Mouse (Mus musculus) heart, postnatal 0 days (tissue): Measurements from ENCODE around the gene Lhx9. TPM values are rescaled to one million over a fixed set of nuclear protein-coding genes. Genes with fewer than 3 reads are reported as not detected.

Experiments used
- ATAC-seq: fragments of 200-750 bp; cut with Nextera tagmentation; 2 replicates; pipeline ENCODE4 v1.8.0; 2017; ENCODE audit warnings: low read depth, moderate number of reproducible peaks, moderate library complexity; ENCODE audit not compliant: insufficient read depth
- DNase-seq: peaks from one replicate; pipeline ENCODE4 v3.0.0-alpha.2; 2016; ENCODE audit warnings: low spot score
- H3K27ac ChIP-seq: fragments of 300-500 bp; sonication (generic); 2 replicates; pipeline ENCODE4 v1.5.1; 2014; ENCODE audit warnings: low read depth, mild to moderate bottlenecking
- H3K27me3 ChIP-seq: fragments of 300-500 bp; sonication (generic); 2 replicates; pipeline ENCODE4 v1.6.1; 2014; ENCODE audit warnings: low read length, mixed read lengths; ENCODE audit not compliant: control insufficient read depth, insufficient read depth
- H3K36me3 ChIP-seq: fragments of 300-500 bp; sonication (generic); replicated peaks from 2 replicates; pipeline ENCODE4 v1.6.1; 2014; ENCODE audit warnings: low read length, mixed read lengths; ENCODE audit not compliant: control insufficient read depth, insufficient read depth
- H3K4me1 ChIP-seq: fragments of 300-500 bp; sonication (generic); 2 replicates; pipeline ENCODE4 v1.6.1; 2014; ENCODE audit warnings: antibody characterized with exemption; ENCODE audit not compliant: control insufficient read depth, insufficient read depth
- H3K4me2 ChIP-seq: fragments of 300-500 bp; sonication (generic); 2 replicates; pipeline ENCODE4 v1.6.1; 2014; ENCODE audit warnings: low read depth, mild to moderate bottlenecking, low read length, moderate library complexity
- H3K4me3 ChIP-seq: fragments of 300-500 bp; sonication (generic); 2 replicates; pipeline ENCODE4 v1.5.1; 2014; ENCODE audit warnings: low read depth, low read length
- H3K9ac ChIP-seq: fragments of 300-500 bp; sonication (generic); replicated peaks from 2 replicates; pipeline ENCODE4 v1.6.1; 2014; ENCODE audit warnings: low read depth, low read length, mixed read lengths
- H3K9me3 ChIP-seq: fragments of 300-500 bp; sonication (generic); replicated peaks from 2 replicates; pipeline ENCODE4 v1.6.1; 2016; ENCODE audit warnings: low read length; ENCODE audit not compliant: control insufficient read depth
- CTCF ChIP-seq: IDR thresholded peaks from 2 replicates; pipeline ENCODE4 v1.5.1; 2016; ENCODE audit warnings: antibody characterized with exemption, control low read depth, low read depth
- EP300 ChIP-seq: IDR thresholded peaks from 2 replicates; pipeline ENCODE4 v1.6.1; 2016; ENCODE audit warnings: antibody characterized with exemption, low read depth
- WGBS: fragments of 180-500 bp; shearing (Covaris S2); extraction: QIAGEN DNeasy Blood & Tissue Kit; methylation state at CpG from one replicate; pipeline ENCODE4 v1.1.7; 2014; 5-methylcytosine and 5-hydroxymethylcytosine counted together
- polyA plus RNA-seq: library from polyadenylated mRNA; unstranded; fragments of >200 nt; fragmentation: Nextera tagmentation; extraction: Ambion mirVana; gene quantifications from 2 replicates; pipeline ENCODE4 v1.2.1, GENCODE M21; 2015
- total RNA-seq: library from RNA; depleted of rRNA; stranded (reverse); fragments of >200 nt; gene quantifications from 2 replicates; pipeline ENCODE4 v1.2.3, GENCODE M21; 2014; ENCODE audit warnings: low replicate concordance

Lhx9 gene
- total and polyA plus RNA-seq, 2 experiments from 2014 or later: 0.05 TPM; not detected in 1

DNA sequence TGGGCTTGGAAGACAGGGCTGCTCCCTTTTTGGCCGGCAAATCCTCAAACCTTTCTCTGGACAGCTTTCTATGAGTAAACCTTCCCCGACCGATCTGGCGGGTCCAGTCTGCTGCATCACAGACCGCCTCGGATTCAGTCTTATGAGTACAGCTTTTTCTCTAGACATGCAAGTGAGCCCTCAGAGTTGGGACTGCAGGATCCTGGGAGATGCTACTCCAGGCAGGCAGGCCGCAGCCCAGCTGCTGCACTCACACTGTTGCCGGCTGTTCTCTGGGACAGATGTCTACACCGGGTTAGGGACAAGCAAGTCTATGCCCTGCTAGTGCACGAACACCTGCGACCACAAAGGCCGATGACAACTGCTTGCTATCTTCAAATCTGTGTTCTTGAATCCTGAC is 2.2 kb downstream of the Lhx9 start:
- no peak overlapping the region for H3K4me3 ChIP-seq
- H3K36me3 ChIP-seq: no peaks in the 10 kb centered on the region
- no peaks in the 10 kb centered on the region for H3K9me3 ChIP-seq
- H3K27me3 ChIP-seq: peaks cover 80% of the 10 kb centered on the region
- H3K27ac ChIP-seq: no peak overlapping the region
- WGBS: 21% methylated on average over 12 of the region's 12 CpGs
- ATAC-seq (no peak), DNase-seq (no peak)
- H3K4me1 ChIP-seq: no peaks in the 10 kb centered on the region
- no peak overlapping the region for H3K4me2 ChIP-seq
- H3K9ac ChIP-seq: no peak overlapping the region
- TF ChIP-seq CTCF (no peak), EP300 (no peak)

DNA sequence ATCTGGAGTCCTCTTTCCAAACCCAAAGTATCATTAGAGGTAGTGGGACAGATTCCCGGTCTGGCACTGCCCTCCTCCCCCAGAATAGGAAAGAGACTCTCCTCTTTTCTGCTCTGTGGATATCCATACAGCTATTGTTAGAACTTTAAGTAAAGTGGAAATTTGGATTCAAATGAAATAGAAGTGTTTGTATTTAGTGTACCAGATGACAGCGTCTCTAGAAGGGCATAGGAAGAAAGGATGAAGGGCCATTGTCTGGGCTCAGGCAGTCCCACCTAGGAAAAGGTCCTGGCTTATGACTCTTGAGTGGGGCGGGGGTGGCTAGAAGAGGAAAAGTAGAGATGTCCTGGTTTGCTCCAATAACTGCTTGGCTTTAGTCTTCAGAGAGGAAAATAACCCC is 2.9 kb downstream of the Lhx9 start:
- WGBS: 22% methylated on average over 3 of the region's 3 CpGs
- no peaks in the 10 kb centered on the region for H3K4me1 ChIP-seq
- no peaks in the 10 kb centered on the region for H3K36me3 ChIP-seq
- no peak overlapping the region for H3K4me2 ChIP-seq
- no peak overlapping the region for H3K27ac ChIP-seq
- peaks cover 79% of the 10 kb centered on the region for H3K27me3 ChIP-seq
- H3K9me3 ChIP-seq: no peaks in the 10 kb centered on the region
- no peak overlapping the region for H3K9ac ChIP-seq
- TF ChIP-seq EP300 (no peak), CTCF (no peak)
- DNase-seq (no peak), ATAC-seq (no peak)
- H3K4me3 ChIP-seq: no peak overlapping the region

DNA sequence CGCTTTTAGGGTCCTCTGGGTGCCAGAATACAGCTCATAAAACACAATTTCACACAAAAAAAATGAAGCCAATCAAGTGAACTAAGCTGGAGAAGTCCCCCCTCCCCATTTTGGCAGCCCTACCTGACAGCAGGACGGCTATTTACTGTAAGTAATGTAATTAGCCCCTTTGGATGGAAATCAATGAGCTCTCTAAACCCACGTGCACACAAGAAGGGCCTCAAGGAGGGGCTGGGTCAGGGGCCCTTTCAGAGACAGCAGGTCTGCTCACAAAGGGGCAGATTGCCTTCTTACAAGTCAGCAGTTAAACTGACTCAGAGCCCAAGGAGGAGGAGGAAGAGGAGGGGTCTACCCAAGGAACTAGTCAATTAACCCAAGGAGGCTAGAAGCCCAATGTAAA is 4.2 kb downstream of the Lhx9 start:
- DNase-seq: no peak
- 20% methylated on average over 3 of the region's 3 CpGs for WGBS
- Histone ChIP-seq H3K4me3 (peak overlapping the region; percentile 46; the same call in 1 of the 2 replicates), H3K9ac (no peak overlapping the region), H3K27me3 (peaks cover 83% of the 10 kb centered on the region), H3K27ac (no peak overlapping the region), H3K9me3 (no peaks in the 10 kb centered on the region), H3K36me3 (no peaks in the 10 kb centered on the region), H3K4me2 (peak overlapping the region; percentile 65; the same call in 1 of the 2 replicates), H3K4me1 (no peaks in the 10 kb centered on the region)
- TF ChIP-seq CTCF (no peak), EP300 (no peak)
- ATAC-seq: no peak

DNA sequence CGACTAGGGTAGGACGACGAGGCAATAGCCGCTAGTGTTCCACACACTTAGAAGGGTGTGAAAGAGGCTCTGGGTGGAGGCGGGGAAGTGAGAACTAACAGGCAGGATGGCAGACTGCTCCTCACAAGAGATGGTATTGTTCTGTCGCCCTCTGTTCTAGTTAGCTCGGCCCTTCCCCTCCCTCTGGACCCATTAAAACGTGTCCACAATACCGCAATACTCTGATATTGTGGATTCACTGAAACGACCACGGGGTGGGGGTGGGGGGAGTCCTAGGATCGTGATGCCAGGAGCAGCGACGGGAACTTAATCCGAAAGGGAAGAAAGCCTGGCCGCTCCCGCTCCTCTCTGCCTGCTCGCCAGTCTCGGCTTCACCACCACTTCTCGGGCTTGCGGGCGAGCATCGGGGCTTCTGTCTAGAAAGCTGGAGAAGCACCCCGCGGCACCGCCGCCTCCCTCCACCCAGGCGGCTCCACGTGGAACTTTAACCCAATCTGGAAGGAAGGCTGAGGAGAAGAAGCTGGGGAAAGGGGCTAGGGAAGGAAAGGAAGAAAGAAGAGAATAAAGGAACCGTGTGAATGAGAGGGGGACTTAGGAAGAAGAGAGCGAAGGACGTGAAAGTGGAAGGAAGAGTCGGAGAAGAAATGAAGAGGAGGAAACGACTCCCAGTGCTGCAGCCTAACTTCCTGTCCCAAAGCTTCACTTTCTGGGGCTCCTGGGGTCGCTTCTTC is 4.9 kb downstream of the Lhx9 start:
- Histone ChIP-seq H3K4me3 (peak overlapping the region; percentile 46), H3K36me3 (no peaks in the 10 kb centered on the region), H3K9ac (no peak overlapping the region), H3K27me3 (peaks cover 83% of the 10 kb centered on the region), H3K4me1 (no peaks in the 10 kb centered on the region), H3K27ac (no peak overlapping the region), H3K9me3 (no peaks in the 10 kb centered on the region), H3K4me2 (peak overlapping the region; percentile 65)
- WGBS: 2% methylated on average over 35 of the region's 35 CpGs
- TF ChIP-seq CTCF (no peak), EP300 (no peak)
- DNase-seq (no peak), ATAC-seq (no peak)

DNA sequence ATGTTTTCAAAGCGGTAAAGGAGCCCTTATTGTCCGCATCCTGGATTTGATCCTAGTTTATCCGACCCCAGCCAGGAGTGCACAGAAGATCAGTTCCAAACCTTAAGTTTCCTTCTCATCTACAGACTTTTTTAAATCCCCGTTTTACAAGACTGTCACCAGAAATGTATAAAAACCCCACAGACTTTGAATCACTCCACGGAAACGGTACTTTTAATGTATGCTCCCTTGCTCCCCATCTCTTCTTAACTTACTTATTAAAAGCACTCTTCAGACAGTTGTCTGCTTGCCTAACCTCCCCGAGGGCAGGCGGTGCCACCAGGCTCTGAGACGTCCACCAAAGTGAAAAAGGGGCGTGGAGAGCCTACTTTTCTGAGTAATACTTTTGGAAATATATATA is 5.6 kb downstream of the Lhx9 start:
- TF ChIP-seq EP300 (no peak), CTCF (no peak)
- DNase-seq: no peak
- H3K36me3 ChIP-seq: no peaks in the 10 kb centered on the region
- ATAC-seq: no peak
- no peaks in the 10 kb centered on the region for H3K4me1 ChIP-seq
- peak overlapping the region; percentile 62 for H3K4me2 ChIP-seq
- no peaks in the 10 kb centered on the region for H3K9me3 ChIP-seq
- 7% methylated on average over 10 of the region's 10 CpGs for WGBS
- H3K27ac ChIP-seq: no peak overlapping the region
- peaks cover 83% of the 10 kb centered on the region for H3K27me3 ChIP-seq
- no peak overlapping the region for H3K9ac ChIP-seq
- peak overlapping the region; percentile 45 for H3K4me3 ChIP-seq

DNA sequence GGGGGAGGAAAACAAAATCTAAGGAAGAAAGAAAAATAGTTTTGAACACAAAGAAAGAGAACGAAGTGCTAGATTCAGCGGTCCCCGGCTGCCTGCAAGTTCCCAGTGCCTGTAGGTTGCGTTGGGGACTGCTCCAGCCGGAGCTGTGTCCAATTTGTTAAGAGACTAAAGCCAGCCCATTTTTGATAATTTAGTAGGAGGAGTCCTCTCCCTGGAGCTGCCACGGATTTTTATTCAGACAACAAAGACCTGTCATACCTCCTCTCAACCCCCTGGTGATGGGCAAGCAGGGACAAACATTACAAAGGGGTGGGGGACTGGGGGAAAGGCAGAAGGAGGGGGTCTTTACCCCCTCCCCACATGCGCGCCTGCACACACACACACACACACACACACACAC is 6.1 kb downstream of the Lhx9 start:
- ATAC-seq: no peak
- 4% methylated on average over 8 of the region's 8 CpGs for WGBS
- no peaks in the 10 kb centered on the region for H3K36me3 ChIP-seq
- peak overlapping the region; percentile 62 for H3K4me2 ChIP-seq
- H3K4me1 ChIP-seq: no peaks in the 10 kb centered on the region
- peak overlapping the region; percentile 45 for H3K4me3 ChIP-seq
- peaks cover 85% of the 10 kb centered on the region for H3K27me3 ChIP-seq
- H3K9me3 ChIP-seq: no peaks in the 10 kb centered on the region
- TF ChIP-seq EP300 (no peak), CTCF (no peak)
- no peak for DNase-seq
- H3K9ac ChIP-seq: no peak overlapping the region
- no peak overlapping the region for H3K27ac ChIP-seq
